Mouse (Mus musculus) CH12.LX (cell line): Measurements from ENCODE around the gene Rmdn2.

Source experiments
- BHLHE40 ChIP-seq: IDR thresholded peaks from 2 replicates; pipeline ENCODE4 v1.6.1; 2011; ENCODE audit warnings: mild to moderate bottlenecking, low read depth, low read length, improper control_type of control experiment
- CHD2 ChIP-seq: IDR thresholded peaks from 2 replicates; pipeline ENCODE4 v1.6.1; 2011; ENCODE audit warnings: low read length, improper control_type of control experiment
- CTCF ChIP-seq, 2 experiments: IDR thresholded peaks in 1 of 2; conservative IDR thresholded peaks in 1 of 2; 2 replicates each; pipeline ENCODE4 v1.5.1; 2011 to 2012; ENCODE audit warnings: low read depth in 2 of 2, low read length in 2 of 2, improper control_type of control experiment in 1 of 2, inconsistent platforms in 1 of 2, mild to moderate bottlenecking in 1 of 2, moderate library complexity in 1 of 2
- EP300 ChIP-seq: IDR thresholded peaks from 2 replicates; pipeline ENCODE4 v1.6.1; 2011; ENCODE audit warnings: low read length, improper control_type of control experiment
- ETS1 ChIP-seq: conservative IDR thresholded peaks from 2 replicates; pipeline ENCODE4 v1.6.1; 2012; ENCODE audit warnings: low read depth, mild to moderate bottlenecking, inconsistent platforms, low read length, improper control_type of control experiment, moderate library complexity
- JUN ChIP-seq: IDR thresholded peaks from 2 replicates; pipeline ENCODE4 v1.6.1; 2011; ENCODE audit warnings: low read depth, mild to moderate bottlenecking, low read length, improper control_type of control experiment, moderate library complexity; ENCODE audit not compliant: insufficient read depth
- POLR2A ChIP-seq: IDR thresholded peaks from 2 replicates; pipeline ENCODE4 v1.6.1; 2011; ENCODE audit warnings: low read depth, mild to moderate bottlenecking, improper control_type of control experiment, low read length
- POLR2AphosphoS2 ChIP-seq: IDR thresholded peaks from 2 replicates; pipeline ENCODE4 v1.6.1; 2011; ENCODE audit warnings: low read depth, low read length, improper control_type of control experiment
- UBTF ChIP-seq: IDR thresholded peaks from 2 replicates; pipeline ENCODE4 v1.6.1; 2012; ENCODE audit warnings: low read depth, mild to moderate bottlenecking, inconsistent platforms, low read length, improper control_type of control experiment, moderate library complexity

DNA sequence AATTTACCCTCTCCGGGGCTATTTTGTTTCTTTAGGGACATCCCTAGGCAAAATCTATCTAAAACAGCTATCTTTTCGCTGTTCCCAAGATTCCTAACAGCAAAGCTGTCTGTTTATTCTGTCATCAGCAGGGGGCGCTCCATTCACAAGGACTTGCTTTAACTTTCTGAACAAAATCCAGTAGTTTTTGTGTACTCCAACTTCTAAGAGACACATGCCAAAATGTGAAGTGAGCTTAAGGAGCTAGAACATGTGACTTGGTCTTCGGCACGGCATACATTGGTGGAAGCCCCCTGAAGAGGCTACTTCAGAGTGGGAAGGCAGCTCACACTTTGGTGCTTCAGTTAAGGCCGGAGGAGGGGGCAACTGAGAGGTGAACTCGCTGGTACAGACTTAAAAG lies 49.7 kb downstream of the Rmdn2 start:
- TF ChIP-seq CTCF (conservative IDR thresholded peaks at IDR 0.05 in 1 of 2, IDR thresholded peaks at IDR 0.05 in 1 of 2; ENCODE audit: low read depth in 2 of 2, low read length in 2 of 2) (peak; percentile 49 to 84), ETS1 (no peak), BHLHE40 (no peak), POLR2AphosphoS2 (no peak), POLR2A (no peak), CHD2 (no peak), JUN (no peak), UBTF (no peak), EP300 (no peak)
